Mouse (Mus musculus): Measurements from ENCODE around the gene Hmgb1. TPM values are rescaled to one million over a fixed set of nuclear protein-coding genes. Genes with fewer than 3 reads are reported as not detected.

The Hmgb1 gene
- polyA plus RNA-seq, 1 experiment = 138 TPM

- no peak for TF ChIP-seq CTCF (IDR thresholded peaks at IDR 0.05; ENCODE audit: borderline replicate concordance, insufficient read depth, low read length)
- no peak for TF ChIP-seq POLR2A (IDR thresholded peaks at IDR 0.05; ENCODE audit: low read depth, low read length)
- Histone ChIP-seq H3K27ac (ENCODE audit: insufficient read depth, low read length) (no peak overlapping the region), H3K4me1 (ENCODE audit: control insufficient read depth, insufficient read depth, low read length) (0 out of 2 replicates have a peak, but pooled peaks cover 3% of the 10 kb centered on the region)
These were observed 103.8 kb downstream of the Hmgb1 start for GRCm38 (mm10) chr5:149080466-149080865.

GRCm38 (mm10) chr5:149079758-149080150, 104.5 kb downstream of the Hmgb1 start:
- Histone ChIP-seq H3K4me1 (ENCODE audit: control insufficient read depth, insufficient read depth, low read length) (0 out of 2 replicates have a peak, but pooled peaks cover 3% of the 10 kb centered on the region), H3K4me3 (ENCODE audit: insufficient read depth, low read length) (no peak overlapping the region), H3K27ac (ENCODE audit: insufficient read depth, low read length) (peak overlapping the region; percentile 93)
- TF ChIP-seq CTCF (IDR thresholded peaks at IDR 0.05; ENCODE audit: borderline replicate concordance, insufficient read depth, low read length) = no peak
- TF ChIP-seq POLR2A (IDR thresholded peaks at IDR 0.05; ENCODE audit: low read depth, low read length) = no peak

More at GRCm38 (mm10) chr5:149080466-149080865, 103.8 kb downstream of the Hmgb1 start:
- no peak overlapping the region for H3K4me3 ChIP-seq (ENCODE audit: insufficient read depth, low read length)

GRCm38 (mm10) chr5:149079018-149079757, 105.1 kb downstream of the Hmgb1 start:
- TF ChIP-seq POLR2A (IDR thresholded peaks at IDR 0.05; ENCODE audit: low read depth, low read length) (peak; percentile 21; the same call in 1 of the 2 replicates), CTCF (IDR thresholded peaks at IDR 0.05; ENCODE audit: borderline replicate concordance, insufficient read depth, low read length) (no peak)
- H3K4me3 ChIP-seq (ENCODE audit: insufficient read depth, low read length) = no peak overlapping the region
- peak overlapping the region; percentile 93 for H3K27ac ChIP-seq (ENCODE audit: insufficient read depth, low read length)
- H3K4me1 ChIP-seq (ENCODE audit: control insufficient read depth, insufficient read depth, low read length) = 0 out of 2 replicates have a peak, but pooled peaks cover 3% of the 10 kb centered on the region

- TF ChIP-seq CTCF (IDR thresholded peaks at IDR 0.05; ENCODE audit: borderline replicate concordance, insufficient read depth, low read length) (no peak), POLR2A (IDR thresholded peaks at IDR 0.05; ENCODE audit: low read depth, low read length) (no peak)
- Histone ChIP-seq H3K4me3 (ENCODE audit: insufficient read depth, low read length) (no peak overlapping the region), H3K4me1 (ENCODE audit: control insufficient read depth, insufficient read depth, low read length) (0 out of 2 replicates have a peak, but pooled peaks cover 3% of the 10 kb centered on the region), H3K27ac (ENCODE audit: insufficient read depth, low read length) (no peak overlapping the region)
These were observed 107.2 kb downstream of the Hmgb1 start for GRCm38 (mm10) chr5:149077136-149077535.

- no peak overlapping the region for H3K4me3 ChIP-seq (ENCODE audit: insufficient read depth, low read length)
- no peak overlapping the region for H3K27ac ChIP-seq (ENCODE audit: insufficient read depth, low read length)
- no peaks in the 10 kb centered on the region for H3K4me1 ChIP-seq (ENCODE audit: control insufficient read depth, insufficient read depth, low read length)
- TF ChIP-seq POLR2A (IDR thresholded peaks at IDR 0.05; ENCODE audit: low read depth, low read length) (no peak), CTCF (IDR thresholded peaks at IDR 0.05; ENCODE audit: borderline replicate concordance, insufficient read depth, low read length) (no peak)
These were observed 112.7 kb downstream of the Hmgb1 start for GRCm38 (mm10) chr5:149071546-149071945.

- no peak for TF ChIP-seq POLR2A (IDR thresholded peaks at IDR 0.05; ENCODE audit: low read depth, low read length)
- no peak for TF ChIP-seq CTCF (IDR thresholded peaks at IDR 0.05; ENCODE audit: borderline replicate concordance, insufficient read depth, low read length)
- no peak overlapping the region for H3K4me3 ChIP-seq (ENCODE audit: insufficient read depth, low read length)
- H3K4me1 ChIP-seq (ENCODE audit: control insufficient read depth, insufficient read depth, low read length) = no peaks in the 10 kb centered on the region
- H3K27ac ChIP-seq (ENCODE audit: insufficient read depth, low read length) = no peak overlapping the region
These were observed 115.5 kb downstream of the Hmgb1 start for GRCm38 (mm10) chr5:149068745-149069144.

GRCm38 (mm10) chr5:149068247-149068740, 116.0 kb downstream of the Hmgb1 start:
- Histone ChIP-seq H3K27ac (ENCODE audit: insufficient read depth, low read length) (no peak overlapping the region), H3K4me3 (ENCODE audit: insufficient read depth, low read length) (no peak overlapping the region), H3K4me1 (ENCODE audit: control insufficient read depth, insufficient read depth, low read length) (no peaks in the 10 kb centered on the region)
- TF ChIP-seq CTCF (IDR thresholded peaks at IDR 0.05; ENCODE audit: borderline replicate concordance, insufficient read depth, low read length) (no peak), POLR2A (IDR thresholded peaks at IDR 0.05; ENCODE audit: low read depth, low read length) (no peak)

- Histone ChIP-seq H3K4me1 (ENCODE audit: control insufficient read depth, insufficient read depth, low read length) (no peaks in the 10 kb centered on the region), H3K27ac (ENCODE audit: insufficient read depth, low read length) (no peak overlapping the region), H3K4me3 (ENCODE audit: insufficient read depth, low read length) (no peak overlapping the region)
- TF ChIP-seq CTCF (IDR thresholded peaks at IDR 0.05; ENCODE audit: borderline replicate concordance, insufficient read depth, low read length) (no peak), POLR2A (IDR thresholded peaks at IDR 0.05; ENCODE audit: low read depth, low read length) (no peak)
These were observed 116.8 kb downstream of the Hmgb1 start for GRCm38 (mm10) chr5:149067501-149067961.

- H3K4me3 ChIP-seq (ENCODE audit: insufficient read depth, low read length) = no peak overlapping the region
- H3K4me1 ChIP-seq (ENCODE audit: control insufficient read depth, insufficient read depth, low read length) = no peaks in the 10 kb centered on the region
- no peak overlapping the region for H3K27ac ChIP-seq (ENCODE audit: insufficient read depth, low read length)
- TF ChIP-seq POLR2A (IDR thresholded peaks at IDR 0.05; ENCODE audit: low read depth, low read length) (no peak), CTCF (IDR thresholded peaks at IDR 0.05; ENCODE audit: borderline replicate concordance, insufficient read depth, low read length) (no peak)
These were observed 121.5 kb downstream of the Hmgb1 start for GRCm38 (mm10) chr5:149062833-149063232.
